Mouse (Mus musculus) olfactory bulb, adult 2 months (tissue): ENCODE measurements around the gene Skap2.

Experiments
- CTCF ChIP-seq: fragments of 200-500 bp; IDR thresholded peaks from 2 replicates; pipeline ENCODE4 v1.5.1; 2012; ENCODE audit warnings: low read depth, mild to moderate bottlenecking, low read length, moderate library complexity; ENCODE audit not compliant: insufficient read depth
- POLR2A ChIP-seq: fragments of 200-500 bp; IDR thresholded peaks from 2 replicates; pipeline ENCODE4 v1.6.1; 2012; ENCODE audit warnings: mild to moderate bottlenecking, low read depth, low read length, moderate library complexity; ENCODE audit not compliant: insufficient read depth

- TF ChIP-seq POLR2A (no peak), CTCF (no peak)
Measured at GRCm38 (mm10) chr6:52050062-52050461, 37.7 kb upstream of the Skap2 start.
